20 mouse cellular contexts compared by ENCODE assay signal in genomic region chr16:33135167-33135566, GRCm38 (mm10). TPM values are rescaled to one million over a fixed set of nuclear protein-coding genes. Genes with fewer than 3 reads are reported as not detected.
DNase-seq lines count a peak whose midpoint lies in the region; ATAC-seq and TF ChIP-seq lines count a peak whose summit lies in the region.
"Had no signal": no experiment of that assay in that cellular context is flagged by ENCODE, and none has a peak within 500 bp of the region (broad histone marks: within the 10 kb centered on the region; RNA-seq: fewer than 3 reads in every experiment).

No protein-coding gene starts in this region.

- TF ChIP-seq POLR2A in thymus, adult 2 months (IDR thresholded peaks at IDR 0.05; ENCODE audit: control insufficient read depth, extremely low read depth, insufficient read depth, low read length, poor library complexity), result no peak

- H3K9ac ChIP-seq in intestine, postnatal 0 days (ENCODE audit: low read depth, low read length), result no peak overlapping the region
- no peak overlapping the region for H3K9ac ChIP-seq in intestine, embryonic 15.5 days
- H3K9ac ChIP-seq: hindbrain, embryonic 15.5 days; limb, embryonic 15.5 days had no signal

- no peak overlapping the region for H3K4me3 ChIP-seq in intestine, postnatal 0 days (ENCODE audit: low read depth, low read length)
- H3K4me3 ChIP-seq in intestine, embryonic 15.5 days (replicated peaks), result no peak overlapping the region
- H3K4me3 ChIP-seq in thymus, adult 2 months (ENCODE audit: control insufficient read depth, insufficient read depth, low read length), result no peak overlapping the region
- H3K4me3 ChIP-seq: hindbrain, embryonic 15.5 days; limb, embryonic 15.5 days had no signal

- H3K36me3 ChIP-seq in intestine, postnatal 0 days (ENCODE audit: control insufficient read depth, insufficient read depth), result no peaks in the 10 kb centered on the region
- H3K36me3 ChIP-seq in intestine, embryonic 15.5 days, result no peaks in the 10 kb centered on the region
- no peaks in the 10 kb centered on the region for H3K36me3 ChIP-seq in thymus, adult 2 months (ENCODE audit: control insufficient read depth, insufficient read depth, low read length)
- H3K36me3 ChIP-seq: hindbrain, embryonic 15.5 days; limb, embryonic 15.5 days had no signal

- DNase-seq in cerebellum, postnatal 10 days, result peak; percentile 41 to 51
- no peak for DNase-seq in cerebellum, postnatal 4 days (ENCODE audit: low spot score in 2 of 2)
- peak; percentile 8 for DNase-seq in thymus, adult 2 months
- DNase-seq in thymus, postnatal 25 days, result no peak
- peak; percentile 28 for DNase-seq in thymus, postnatal 4 days
- DNase-seq: adrenal gland, postnatal 10 days; cerebellum, adult 11-12 months; gastrocnemius, postnatal 10 days; heart, postnatal 10 days; kidney, adult 2 months; kidney, postnatal 25 days; lung, adult 18-20 months; lung, postnatal 4 days; right cerebral cortex, adult 18-20 months had no signal

- 70% methylated on average over 4 of the region's 4 CpGs for WGBS in intestine, postnatal 0 days
- 60% methylated on average over 4 of the region's 4 CpGs for WGBS in intestine, embryonic 15.5 days
- WGBS in thymus, adult 2 months, result 87% methylated on average over 4 of the region's 4 CpGs

- peaks cover 5% of the 10 kb centered on the region; the same call in 1 of the 2 replicates for H3K4me1 ChIP-seq in intestine, postnatal 0 days (replicated peaks; ENCODE audit: control insufficient read depth, insufficient read depth, low read length)
- H3K4me1 ChIP-seq in intestine, embryonic 15.5 days (replicated peaks), result no peaks in the 10 kb centered on the region; the same call in 1 of the 2 replicates
- no peaks in the 10 kb centered on the region for H3K4me1 ChIP-seq in thymus, adult 2 months (replicated peaks; ENCODE audit: control insufficient read depth, insufficient read depth, low read length)
- H3K4me1 ChIP-seq: hindbrain, embryonic 15.5 days had no signal

- ATAC-seq in intestine, postnatal 0 days, result no peak
- ATAC-seq in intestine, embryonic 15.5 days, result no peak
- no peak for ATAC-seq in megakaryocyte progenitor cell, adult 5-6 weeks (replicated peaks; ENCODE audit: poor library complexity)

- H3K4me2 ChIP-seq in intestine, postnatal 0 days (replicated peaks; ENCODE audit: low read depth), result no peak overlapping the region
- no peak overlapping the region for H3K4me2 ChIP-seq in intestine, embryonic 15.5 days (replicated peaks)
- H3K4me2 ChIP-seq: hindbrain, embryonic 15.5 days; limb, embryonic 15.5 days; midbrain, embryonic 11.5 days had no signal

- H3K27me3 ChIP-seq in intestine, postnatal 0 days (replicated peaks; ENCODE audit: control insufficient read depth, insufficient read depth, low read length), result no peaks in the 10 kb centered on the region
- H3K27me3 ChIP-seq in intestine, embryonic 15.5 days (replicated peaks), result no peaks in the 10 kb centered on the region
- no peaks in the 10 kb centered on the region for H3K27me3 ChIP-seq in thymus, adult 2 months (ENCODE audit: control insufficient read depth, insufficient read depth, low read length)
- H3K27me3 ChIP-seq: hindbrain, embryonic 15.5 days; limb, embryonic 15.5 days had no signal

- no peaks in the 10 kb centered on the region for H3K9me3 ChIP-seq in intestine, postnatal 0 days (ENCODE audit: control insufficient read depth)
- no peaks in the 10 kb centered on the region for H3K9me3 ChIP-seq in intestine, embryonic 15.5 days
- H3K9me3 ChIP-seq: hindbrain, embryonic 15.5 days; limb, embryonic 15.5 days had no signal

- no peak overlapping the region for H3K27ac ChIP-seq in intestine, postnatal 0 days (ENCODE audit: low read depth, low read length)
- H3K27ac ChIP-seq in intestine, embryonic 15.5 days, result no peak overlapping the region
- no peak overlapping the region for H3K27ac ChIP-seq in thymus, adult 2 months (ENCODE audit: control insufficient read depth, insufficient read depth, low read length)
- H3K27ac ChIP-seq: hindbrain, embryonic 15.5 days; limb, embryonic 15.5 days had no signal

- 0 out of 2 replicates have a peak, but pooled peaks have one; percentile 16 for TF ChIP-seq CTCF in intestine, postnatal 0 days (IDR thresholded peaks at IDR 0.05; ENCODE audit: low read depth)
- TF ChIP-seq CTCF in thymus, adult 2 months (IDR thresholded peaks at IDR 0.05; ENCODE audit: borderline replicate concordance, control insufficient read depth, extremely low read depth, insufficient read depth, low read length, poor library complexity), result no peak

RNA-seq across cellular contexts. Expression of gene Osbpl11, which starts 49.7 kb away (rescaled TPM):
- 9.2 and 10.0 TPM in 2 replicates for polyA plus RNA-seq in intestine, postnatal 0 days (2015; fragmentation: Nextera tagmentation; extraction: Ambion mirVana)
- 14.7 and 15.2 TPM in 2 replicates for polyA plus RNA-seq in intestine, embryonic 15.5 days (2015; fragmentation: Nextera tagmentation; extraction: Ambion mirVana)
- polyA plus RNA-seq in thymus, adult 2 months (2012; rRNA removed), result 26.5 and 28.8 TPM in 2 replicates
- total RNA-seq in megakaryocyte progenitor cell, adult 5-6 weeks (2015), result 8.7 and 9.3 TPM in 2 replicates
- 17.2 and 17.7 TPM in 2 replicates for total RNA-seq in megakaryocyte progenitor cell, adult 5-6 weeks (2017)

Comparison
In these comparisons a context has a peak if more than half of its experiments do, and no peak if none do; other contexts are left out.
1. DNase-seq: peak in cerebellum, postnatal 10 days (2 of 2), thymus, adult 2 months (single experiment) and thymus, postnatal 4 days (single experiment); none in cerebellum, postnatal 4 days (0 of 2) and thymus, postnatal 25 days (single experiment).